Mouse (Mus musculus): Measurements from ENCODE around the gene Dpp6.
A peak's percentile ranks its signal among the peaks of the same experiment; 100 is the strongest.

The Dpp6 gene

DNA sequence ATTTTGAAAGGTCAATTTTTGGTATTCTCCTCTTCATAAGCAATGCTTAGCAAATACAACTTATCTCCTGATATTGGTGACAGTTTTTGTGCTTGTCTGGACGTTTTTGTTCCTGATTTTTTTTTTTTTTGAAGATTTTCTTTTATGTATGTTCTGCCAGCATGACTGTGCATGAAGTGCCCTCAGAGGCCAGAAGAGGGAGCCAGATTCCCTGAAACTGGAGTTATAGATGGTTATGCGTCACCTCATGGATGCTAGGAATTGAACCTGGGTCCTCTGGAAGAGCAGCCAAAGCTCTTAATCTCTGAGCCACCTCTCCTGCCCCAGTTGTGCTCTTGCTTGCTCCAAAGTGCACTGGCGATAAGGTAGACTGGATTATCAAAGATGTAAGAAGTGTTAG, 868.9 kb downstream of the Dpp6 start:
- DNase-seq: no peak

DNA sequence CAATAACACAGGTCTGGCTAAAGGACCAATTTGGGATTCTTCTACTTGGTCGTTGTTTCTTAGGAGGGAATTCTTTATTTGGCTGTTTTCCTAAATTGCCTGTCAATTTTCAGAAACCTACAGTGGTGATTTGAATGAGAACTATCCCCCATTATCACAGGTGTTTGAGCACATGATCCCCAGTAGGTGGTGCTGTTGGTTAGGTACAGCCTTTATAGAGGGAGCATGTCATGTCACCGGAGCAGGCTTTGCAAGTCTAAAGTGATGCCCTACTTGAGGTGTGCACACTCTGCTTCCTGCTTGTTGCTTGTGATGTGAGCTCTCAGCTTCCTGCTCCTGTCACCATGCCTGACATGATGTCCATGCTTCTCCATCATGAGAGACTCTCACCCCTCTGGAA, 870.3 kb downstream of the Dpp6 start:
- DNase-seq: no peak

DNA sequence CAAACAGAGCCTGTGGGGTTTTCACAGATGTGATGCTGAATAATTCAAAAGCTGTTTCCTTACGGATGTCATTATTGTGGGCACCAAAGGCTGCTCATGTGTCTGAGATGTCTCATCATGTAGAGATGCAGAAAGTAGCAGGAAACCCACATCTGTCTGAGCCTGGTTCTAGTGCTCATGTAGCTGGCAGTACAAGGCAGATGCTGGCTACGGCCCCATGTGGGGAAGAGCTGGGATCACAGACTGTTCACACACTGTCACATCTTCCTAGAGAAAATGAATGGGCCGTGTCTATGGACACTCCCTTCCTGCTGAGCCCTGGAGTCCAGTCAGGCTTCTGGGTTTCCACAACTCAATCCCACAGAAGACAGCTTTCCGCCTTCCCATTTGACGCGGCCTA, 885.5 kb downstream of the Dpp6 start:
- DNase-seq: no peak

DNA sequence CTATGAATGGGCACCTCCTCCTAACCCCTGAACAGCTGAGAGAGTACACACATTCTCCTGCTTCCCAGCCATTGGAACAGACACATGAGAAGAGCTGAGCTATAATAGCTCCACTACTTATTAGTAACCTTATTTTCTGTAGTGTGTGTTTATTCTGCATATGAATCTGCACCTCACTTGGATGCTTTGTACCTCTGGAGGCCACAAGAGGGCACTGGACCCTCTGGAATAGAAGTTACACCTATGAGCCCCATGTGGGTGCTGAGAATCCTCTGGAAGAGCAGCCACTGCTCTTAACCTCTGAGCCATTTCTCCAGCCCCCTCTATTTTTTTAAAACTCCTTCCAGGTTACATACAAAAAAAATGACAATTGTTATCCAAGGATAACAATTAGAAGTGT, 888.0 kb downstream of the Dpp6 start:
- DNase-seq: no peak

GRCm38 (mm10) chr5:27706551-27706950, 889.5 kb downstream of the Dpp6 start:
- no peak for DNase-seq

- DNase-seq: no peak
These were observed 890.3 kb downstream of the Dpp6 start for GRCm38 (mm10) chr5:27707283-27707682.

- no peak for DNase-seq
These were observed 891.2 kb downstream of the Dpp6 start for GRCm38 (mm10) chr5:27708209-27708608.

DNA sequence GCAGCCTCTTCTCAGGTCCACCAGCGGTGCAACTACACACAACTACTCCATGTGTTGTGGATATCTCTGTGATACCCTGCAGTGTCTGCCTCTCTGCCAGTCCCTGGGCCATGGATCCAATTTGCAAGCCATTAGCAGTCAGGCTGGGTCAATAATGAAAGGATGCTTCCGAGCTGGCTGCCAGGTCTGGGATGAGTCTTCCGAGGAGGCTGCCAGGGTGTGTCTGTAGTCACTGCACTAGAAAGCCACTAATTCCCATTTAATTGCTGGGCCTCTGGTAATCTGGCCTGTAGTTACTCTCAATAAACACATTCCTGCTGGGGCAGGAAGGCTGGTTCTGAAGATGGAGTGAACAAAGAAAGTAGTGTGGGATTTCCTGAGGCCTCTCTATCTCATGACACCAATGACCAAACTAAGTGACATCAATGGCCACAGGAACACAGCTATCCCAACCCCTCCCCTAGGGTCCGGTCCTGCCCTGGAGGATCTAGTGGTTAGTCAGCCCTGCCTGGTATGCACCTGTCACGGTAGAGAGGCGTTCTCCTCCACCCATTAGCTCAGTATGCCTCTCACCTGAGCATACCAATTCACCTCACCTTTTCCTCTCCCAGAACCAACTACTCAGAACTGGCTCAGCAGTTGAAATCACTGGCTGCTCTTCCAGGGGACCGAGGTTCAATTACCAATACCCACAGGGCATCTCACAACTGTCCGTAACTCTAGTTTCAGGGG, 894.6 kb downstream of the Dpp6 start:
- DNase-seq: no peak

- no peak for DNase-seq
These were observed 897.4 kb downstream of the Dpp6 start for GRCm38 (mm10) chr5:27714356-27714755.

- DNase-seq: no peak
These were observed 899.0 kb downstream of the Dpp6 start for GRCm38 (mm10) chr5:27716026-27716425.

GRCm38 (mm10) chr5:27717301-27717700, 900.3 kb downstream of the Dpp6 start:
- DNase-seq: no peak

DNA sequence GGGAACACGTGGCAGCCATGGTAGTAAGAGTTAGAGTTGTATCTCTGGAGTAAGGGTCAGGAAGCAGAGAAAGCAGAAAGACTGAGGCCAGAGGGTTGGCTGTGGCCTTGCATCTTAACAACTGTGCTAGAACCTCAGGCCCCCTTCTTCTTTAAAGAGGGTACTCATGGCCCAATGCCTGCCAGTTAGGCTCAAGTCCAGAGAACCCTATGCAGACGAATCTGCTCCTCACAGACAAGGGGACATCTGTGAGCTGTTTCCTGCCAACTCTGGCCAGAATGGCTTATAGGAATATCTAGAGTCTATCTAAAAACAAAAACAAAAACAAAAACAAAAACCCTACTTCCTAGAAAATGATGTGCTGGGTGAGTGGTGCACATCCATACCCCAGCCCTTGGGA, 902.3 kb downstream of the Dpp6 start:
- no peak for DNase-seq

DNA sequence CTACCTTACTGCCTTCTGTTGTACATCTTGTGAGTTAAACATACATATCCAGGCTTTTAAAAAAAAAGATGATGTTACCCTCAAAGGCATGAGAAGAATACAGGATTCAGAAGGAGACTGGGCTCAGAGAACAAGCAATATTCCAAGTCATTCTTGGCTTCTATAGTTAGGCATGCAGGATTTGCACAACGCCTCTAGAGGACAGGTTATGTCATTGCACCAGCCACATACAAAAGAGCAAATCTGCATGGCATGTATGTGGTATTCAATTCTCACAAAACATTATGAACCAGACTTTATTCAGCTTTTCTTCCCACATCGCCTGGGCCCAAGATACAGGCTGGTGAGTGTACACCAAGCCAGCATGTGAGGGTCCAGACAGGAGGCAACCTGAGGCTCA, 907.5 kb downstream of the Dpp6 start:
- DNase-seq: no peak

GRCm38 (mm10) chr5:27730666-27731065, 913.7 kb downstream of the Dpp6 start:
- peak; percentile 59 for DNase-seq

DNA sequence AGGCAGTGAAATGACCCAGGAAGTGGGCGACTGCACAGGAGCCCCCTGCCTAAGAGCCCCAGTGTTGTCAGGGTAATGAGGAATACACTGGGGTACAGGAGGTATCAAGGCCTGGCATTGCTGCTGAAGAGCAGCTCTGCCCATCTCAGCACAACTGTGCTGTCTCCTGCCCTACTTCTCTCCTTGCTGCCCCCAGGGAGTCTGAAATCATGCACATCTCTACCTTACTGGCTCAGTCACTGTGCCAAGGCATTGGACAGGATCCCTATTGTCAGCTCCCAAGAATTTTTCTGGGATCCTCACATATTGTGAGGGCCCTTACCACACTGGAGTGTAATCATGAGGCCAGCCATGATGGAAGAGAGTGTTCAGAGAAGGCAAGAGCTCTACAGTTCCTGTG, 914.4 kb downstream of the Dpp6 start:
- peak; percentile 41 for DNase-seq

DNA sequence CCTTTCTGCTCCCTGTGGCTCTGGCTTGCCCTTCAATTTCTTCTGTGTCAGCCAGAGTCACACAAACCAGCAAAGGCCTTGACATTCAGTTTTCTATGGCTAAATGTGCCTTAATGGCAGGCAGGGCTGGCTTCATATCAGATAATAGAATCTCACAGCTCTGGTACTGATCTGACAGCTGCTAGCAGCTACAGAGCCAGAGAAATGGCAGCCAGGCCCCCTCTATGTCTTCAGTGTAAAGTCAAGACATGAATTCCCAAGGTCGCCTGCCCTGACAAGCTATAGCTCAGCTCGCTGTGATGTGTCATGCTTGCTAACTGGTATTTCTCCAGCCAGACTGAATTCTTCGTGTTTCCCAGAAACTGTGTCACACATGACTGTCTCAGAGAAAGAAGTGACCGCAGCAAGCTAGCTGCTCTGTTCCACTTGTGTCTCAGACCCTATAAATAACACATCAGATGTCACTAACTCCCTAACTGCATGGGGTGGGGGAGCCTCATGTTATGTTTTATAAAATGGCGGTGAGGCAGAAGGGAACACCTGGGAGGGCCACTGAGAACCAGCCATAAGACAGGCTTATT, 915.4 kb downstream of the Dpp6 start:
- DNase-seq: no peak

DNA sequence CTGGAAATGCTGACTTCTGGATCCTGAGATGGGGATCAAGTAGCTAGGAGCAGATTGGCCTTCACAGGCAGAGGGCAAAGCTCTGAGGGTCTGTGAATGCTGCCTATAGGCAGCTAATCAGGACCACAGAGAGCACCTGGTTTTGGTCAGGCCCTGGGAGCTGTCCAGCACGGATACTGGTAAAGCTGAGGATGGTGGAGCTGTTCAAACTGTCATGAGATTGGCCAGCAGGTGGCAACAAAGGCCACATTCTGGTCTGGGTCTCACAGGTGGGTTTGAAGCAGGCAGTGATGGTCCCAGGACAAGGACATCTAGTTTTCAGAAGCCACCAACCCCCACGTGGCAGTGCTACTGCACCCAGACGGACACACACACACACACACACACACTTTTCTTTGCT, 920.2 kb downstream of the Dpp6 start:
- DNase-seq: no peak

GRCm38 (mm10) chr5:27739216-27739615, 922.2 kb downstream of the Dpp6 start:
- DNase-seq: no peak

GRCm38 (mm10) chr5:27744944-27745343, 927.9 kb downstream of the Dpp6 start:
- no peak for DNase-seq

DNA sequence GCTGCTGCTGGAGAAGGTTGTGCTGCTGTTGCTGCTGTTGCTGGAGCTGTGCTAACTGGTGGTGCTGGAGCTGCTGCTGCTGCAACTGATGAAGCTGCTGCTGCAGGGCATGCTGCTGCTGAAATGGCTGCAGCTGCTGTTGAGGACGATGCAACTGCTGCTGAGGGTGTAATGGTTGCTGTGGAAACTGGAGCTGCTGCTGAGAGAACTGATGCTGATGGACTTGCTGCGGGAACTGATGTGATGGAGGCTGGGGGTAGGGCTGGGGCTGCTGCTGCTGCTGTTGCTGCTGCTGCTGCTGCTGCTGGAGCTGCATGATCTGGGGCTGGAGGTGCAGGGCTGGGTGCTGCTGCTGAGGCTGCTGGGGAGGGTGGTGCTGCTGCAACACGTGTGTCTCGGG, 948.8 kb downstream of the Dpp6 start:
- no peak for DNase-seq

DNA sequence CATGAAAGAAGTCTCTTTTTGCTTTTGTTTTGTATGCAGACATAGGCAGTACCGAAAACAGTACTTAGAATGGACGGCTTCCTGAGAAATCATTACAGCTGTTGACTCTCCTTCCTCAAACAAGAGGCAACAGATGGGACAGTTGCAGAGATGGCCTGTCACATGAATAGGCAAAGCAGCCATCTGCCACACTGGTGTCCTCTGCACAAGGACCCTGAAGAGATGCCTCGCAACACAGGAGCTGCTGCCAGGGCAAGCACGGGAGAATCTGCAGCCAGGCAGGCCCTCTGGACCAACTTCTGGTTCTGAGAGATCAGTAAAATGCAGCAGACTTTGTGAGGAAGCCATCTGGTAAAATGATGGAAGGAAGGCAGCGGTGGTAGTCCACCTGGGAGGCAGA, 950.9 kb downstream of the Dpp6 start:
- DNase-seq: no peak
